Mouse (Mus musculus): ENCODE data around the gene Sh3rf3. TPM values are rescaled to one million over a fixed set of nuclear protein-coding genes. Genes with fewer than 3 reads are reported as not detected.

Gene Sh3rf3
- polyA plus RNA-seq, 1 experiment = 1.2 TPM

GRCm38 (mm10) chr10:58871149-58871820 is 58.1 kb downstream of the Sh3rf3 start:
- Histone ChIP-seq H3K36me3 (ENCODE audit: control insufficient read depth, insufficient read depth, low read length) (no peaks in the 10 kb centered on the region), H3K27ac (ENCODE audit: control insufficient read depth, insufficient read depth, low read depth, low read length) (no peak overlapping the region), H3K4me1 (ENCODE audit: control insufficient read depth, insufficient read depth, low read length) (no peaks in the 10 kb centered on the region), H3K27me3 (ENCODE audit: control insufficient read depth, insufficient read depth, low read length) (no peaks in the 10 kb centered on the region), H3K4me3 (ENCODE audit: control insufficient read depth, low read depth, low read length) (no peak overlapping the region)
- TF ChIP-seq POLR2A (IDR thresholded peaks at IDR 0.05; ENCODE audit: control insufficient read depth, low read depth, low read length) = no peak
- no peak for TF ChIP-seq CTCF (IDR thresholded peaks at IDR 0.05; ENCODE audit: control insufficient read depth, insufficient read depth, insufficient replicate concordance, low read depth, low read length)

- H3K27ac ChIP-seq (ENCODE audit: control insufficient read depth, insufficient read depth, low read depth, low read length) = no peak overlapping the region
- H3K27me3 ChIP-seq (ENCODE audit: control insufficient read depth, insufficient read depth, low read length) = no peaks in the 10 kb centered on the region
- no peak overlapping the region for H3K4me3 ChIP-seq (ENCODE audit: control insufficient read depth, low read depth, low read length)
- TF ChIP-seq CTCF (IDR thresholded peaks at IDR 0.05; ENCODE audit: control insufficient read depth, insufficient read depth, insufficient replicate concordance, low read depth, low read length) (no peak), POLR2A (IDR thresholded peaks at IDR 0.05; ENCODE audit: control insufficient read depth, low read depth, low read length) (no peak)
- no peaks in the 10 kb centered on the region for H3K36me3 ChIP-seq (ENCODE audit: control insufficient read depth, insufficient read depth, low read length)
- H3K4me1 ChIP-seq (ENCODE audit: control insufficient read depth, insufficient read depth, low read length) = no peaks in the 10 kb centered on the region
These were observed 58.8 kb downstream of the Sh3rf3 start for GRCm38 (mm10) chr10:58871821-58872577.

DNA sequence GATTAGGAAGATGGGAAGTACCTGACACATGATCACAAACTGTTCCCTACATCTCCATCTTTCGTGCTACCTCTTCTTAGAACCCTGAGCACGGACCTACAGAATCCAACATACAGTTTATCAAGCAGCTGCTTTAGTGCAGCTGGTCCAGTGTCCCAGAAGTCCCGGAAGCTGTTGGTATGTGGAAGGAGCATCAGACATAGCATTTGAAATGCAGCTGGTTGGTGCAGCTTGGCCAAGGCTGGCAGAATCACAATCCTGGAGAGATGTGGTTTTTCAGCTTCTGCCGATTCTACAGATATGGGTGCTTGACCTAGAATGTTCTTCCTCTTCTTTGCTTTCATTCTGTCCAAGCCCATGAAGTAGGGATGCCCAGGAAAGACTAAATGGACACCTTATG is 64.7 kb downstream of the Sh3rf3 start:
- no peaks in the 10 kb centered on the region for H3K4me1 ChIP-seq (ENCODE audit: control insufficient read depth, insufficient read depth, low read length)
- no peak for TF ChIP-seq CTCF (IDR thresholded peaks at IDR 0.05; ENCODE audit: control insufficient read depth, insufficient read depth, insufficient replicate concordance, low read depth, low read length)
- no peak for TF ChIP-seq POLR2A (IDR thresholded peaks at IDR 0.05; ENCODE audit: control insufficient read depth, low read depth, low read length)
- no peaks in the 10 kb centered on the region for H3K36me3 ChIP-seq (ENCODE audit: control insufficient read depth, insufficient read depth, low read length)
- H3K4me3 ChIP-seq (ENCODE audit: control insufficient read depth, low read depth, low read length) = no peak overlapping the region
- no peak overlapping the region for H3K27ac ChIP-seq (ENCODE audit: control insufficient read depth, insufficient read depth, low read depth, low read length)
- no peaks in the 10 kb centered on the region for H3K27me3 ChIP-seq (ENCODE audit: control insufficient read depth, insufficient read depth, low read length)

DNA sequence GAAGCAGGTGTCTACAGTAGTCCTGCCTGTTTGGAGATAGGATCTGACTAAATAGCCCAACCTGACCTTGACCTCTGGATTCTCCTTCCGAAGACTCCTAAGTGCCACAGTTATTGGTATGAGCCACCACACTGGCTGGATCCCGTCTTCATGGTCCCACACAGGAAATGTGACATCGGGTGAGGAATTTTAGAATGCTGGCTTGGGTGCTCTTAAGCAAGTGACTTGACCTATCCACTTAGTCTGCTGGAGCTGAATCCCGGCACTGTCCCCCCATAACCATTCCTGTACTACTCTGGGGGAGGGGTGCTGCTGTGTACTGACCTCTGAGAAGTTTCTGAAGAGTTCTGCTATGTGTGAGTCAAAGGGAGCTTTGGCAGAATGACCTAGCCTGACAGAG is 65.5 kb downstream of the Sh3rf3 start:
- no peaks in the 10 kb centered on the region for H3K27me3 ChIP-seq (ENCODE audit: control insufficient read depth, insufficient read depth, low read length)
- H3K36me3 ChIP-seq (ENCODE audit: control insufficient read depth, insufficient read depth, low read length) = no peaks in the 10 kb centered on the region
- no peak overlapping the region for H3K27ac ChIP-seq (ENCODE audit: control insufficient read depth, insufficient read depth, low read depth, low read length)
- no peaks in the 10 kb centered on the region for H3K4me1 ChIP-seq (ENCODE audit: control insufficient read depth, insufficient read depth, low read length)
- no peak overlapping the region for H3K4me3 ChIP-seq (ENCODE audit: control insufficient read depth, low read depth, low read length)
- no peak for TF ChIP-seq POLR2A (IDR thresholded peaks at IDR 0.05; ENCODE audit: control insufficient read depth, low read depth, low read length)
- TF ChIP-seq CTCF (IDR thresholded peaks at IDR 0.05; ENCODE audit: control insufficient read depth, insufficient read depth, insufficient replicate concordance, low read depth, low read length) = no peak

- H3K36me3 ChIP-seq (ENCODE audit: control insufficient read depth, insufficient read depth, low read length) = no peaks in the 10 kb centered on the region
- H3K4me1 ChIP-seq (ENCODE audit: control insufficient read depth, insufficient read depth, low read length) = no peaks in the 10 kb centered on the region
- no peak for TF ChIP-seq CTCF (IDR thresholded peaks at IDR 0.05; ENCODE audit: control insufficient read depth, insufficient read depth, insufficient replicate concordance, low read depth, low read length)
- TF ChIP-seq POLR2A (IDR thresholded peaks at IDR 0.05; ENCODE audit: control insufficient read depth, low read depth, low read length) = no peak
- H3K4me3 ChIP-seq (ENCODE audit: control insufficient read depth, low read depth, low read length) = no peak overlapping the region
- H3K27ac ChIP-seq (ENCODE audit: control insufficient read depth, insufficient read depth, low read depth, low read length) = no peak overlapping the region
- no peaks in the 10 kb centered on the region for H3K27me3 ChIP-seq (ENCODE audit: control insufficient read depth, insufficient read depth, low read length)
These were observed 69.6 kb downstream of the Sh3rf3 start for GRCm38 (mm10) chr10:58882741-58883140.

DNA sequence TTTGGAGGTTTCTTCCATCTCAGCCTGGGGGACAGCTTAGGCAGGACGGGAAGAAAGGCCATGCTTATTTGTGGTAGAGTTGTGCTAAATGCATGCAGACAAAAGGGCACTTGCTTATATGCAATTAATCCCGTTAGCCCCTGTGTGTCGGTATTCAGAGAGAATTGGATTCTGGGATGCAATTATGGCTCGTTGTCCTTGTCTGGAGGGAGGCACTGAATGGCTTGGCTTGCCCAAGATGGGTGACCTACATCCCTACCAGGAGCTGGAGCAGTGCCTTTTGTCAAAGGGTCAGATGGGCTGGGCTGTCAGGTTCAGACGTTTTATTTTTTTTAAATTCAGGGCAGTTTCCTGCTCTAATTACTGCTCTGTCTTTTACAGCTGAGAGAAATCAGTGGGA is 72.2 kb downstream of the Sh3rf3 start:
- no peaks in the 10 kb centered on the region for H3K36me3 ChIP-seq (ENCODE audit: control insufficient read depth, insufficient read depth, low read length)
- TF ChIP-seq POLR2A (IDR thresholded peaks at IDR 0.05; ENCODE audit: control insufficient read depth, low read depth, low read length) (no peak), CTCF (IDR thresholded peaks at IDR 0.05; ENCODE audit: control insufficient read depth, insufficient read depth, insufficient replicate concordance, low read depth, low read length) (no peak)
- no peak overlapping the region for H3K4me3 ChIP-seq (ENCODE audit: control insufficient read depth, low read depth, low read length)
- no peaks in the 10 kb centered on the region for H3K27me3 ChIP-seq (ENCODE audit: control insufficient read depth, insufficient read depth, low read length)
- no peaks in the 10 kb centered on the region for H3K4me1 ChIP-seq (ENCODE audit: control insufficient read depth, insufficient read depth, low read length)
- H3K27ac ChIP-seq (ENCODE audit: control insufficient read depth, insufficient read depth, low read depth, low read length) = no peak overlapping the region

DNA sequence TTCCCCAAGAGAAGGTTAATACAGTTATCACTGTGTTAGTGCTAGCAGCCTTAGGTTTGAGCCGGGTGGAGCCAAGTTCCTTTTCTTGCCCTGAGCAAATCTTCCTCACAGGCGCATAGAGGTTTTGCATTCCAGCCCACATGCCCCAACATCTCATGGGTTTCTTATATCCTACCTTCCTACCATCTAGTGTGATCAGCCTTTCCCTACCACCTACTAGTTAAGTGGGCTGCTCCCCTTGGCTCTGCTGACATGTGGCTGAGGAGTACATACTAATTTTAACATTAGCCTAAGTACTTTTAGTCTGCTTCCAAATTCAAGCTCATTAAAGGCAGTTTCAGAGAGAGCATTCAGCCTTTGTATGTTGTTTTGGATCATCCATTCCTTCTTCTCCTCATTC is 72.7 kb downstream of the Sh3rf3 start:
- no peak for TF ChIP-seq POLR2A (IDR thresholded peaks at IDR 0.05; ENCODE audit: control insufficient read depth, low read depth, low read length)
- TF ChIP-seq CTCF (IDR thresholded peaks at IDR 0.05; ENCODE audit: control insufficient read depth, insufficient read depth, insufficient replicate concordance, low read depth, low read length) = no peak
- H3K4me3 ChIP-seq (ENCODE audit: control insufficient read depth, low read depth, low read length) = no peak overlapping the region
- no peaks in the 10 kb centered on the region for H3K4me1 ChIP-seq (ENCODE audit: control insufficient read depth, insufficient read depth, low read length)
- no peak overlapping the region for H3K27ac ChIP-seq (ENCODE audit: control insufficient read depth, insufficient read depth, low read depth, low read length)
- H3K36me3 ChIP-seq (ENCODE audit: control insufficient read depth, insufficient read depth, low read length) = no peaks in the 10 kb centered on the region
- H3K27me3 ChIP-seq (ENCODE audit: control insufficient read depth, insufficient read depth, low read length) = no peaks in the 10 kb centered on the region
